Mouse (Mus musculus): ENCODE data around the gene Rgs6. TPM values are rescaled to one million over a fixed set of nuclear protein-coding genes. Genes with fewer than 3 reads are reported as not detected.

The Rgs6 gene
- total RNA-seq, 2 experiments from 2014 or later, result 85.6 to 95.8 TPM

DNA sequence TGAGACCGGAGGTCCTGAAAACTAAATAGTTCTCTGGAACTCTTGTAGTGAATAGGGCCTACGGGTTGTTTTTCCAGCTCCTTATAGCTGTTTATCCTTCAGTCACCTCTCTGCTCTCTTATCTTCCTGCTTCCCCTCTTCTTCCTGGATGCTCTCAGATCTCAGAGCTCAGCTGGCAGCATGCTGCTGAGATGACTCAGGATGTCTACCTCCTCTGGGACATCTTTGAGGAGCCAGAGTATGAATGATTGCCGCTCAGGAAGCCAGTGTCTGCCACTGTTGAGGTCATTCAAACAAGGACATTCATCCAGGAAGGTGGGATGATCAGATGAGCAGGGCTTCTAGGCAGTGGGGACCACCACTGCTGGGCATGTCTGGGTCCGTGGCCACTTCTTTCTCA, 498.9 kb downstream of the Rgs6 start:
- intact Hi-C loops (cut with DNase I), result no loop called here
- no peak for DNase-seq (ENCODE audit: extremely low spot score in 1 of 2, low spot score in 2 of 2)

DNA sequence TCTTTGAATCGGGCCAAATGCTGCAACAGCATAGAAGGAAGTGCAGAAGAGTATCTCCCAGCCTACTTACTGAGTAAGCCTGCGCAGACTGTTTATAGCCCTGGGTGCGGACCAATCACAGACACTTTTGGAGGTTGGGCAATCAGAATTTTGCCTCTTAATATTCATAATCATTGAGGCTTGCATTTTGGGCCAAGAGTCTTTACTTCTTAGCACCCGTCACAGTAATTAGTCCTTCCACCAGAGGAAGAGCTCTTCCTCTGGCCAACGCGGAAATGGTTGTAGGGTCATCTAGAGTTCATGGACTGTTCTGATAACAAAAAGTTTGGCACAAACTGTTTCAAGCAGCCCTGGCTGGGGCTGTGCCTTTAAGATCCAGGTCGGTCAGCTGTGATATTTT, 499.5 kb downstream of the Rgs6 start:
- DNase-seq (ENCODE audit: extremely low spot score in 1 of 2, low spot score in 2 of 2), result no peak
- intact Hi-C loops (cut with DNase I), result no loop called here

- intact Hi-C loops (cut with DNase I), result no loop called here
- DNase-seq (ENCODE audit: extremely low spot score in 1 of 2, low spot score in 2 of 2), result no peak
Observed at GRCm38 (mm10) chr12:83092001-83092400, 503.9 kb downstream of the Rgs6 start.

- DNase-seq (ENCODE audit: extremely low spot score in 1 of 2, low spot score in 2 of 2), result no peak
- intact Hi-C loops (cut with DNase I), result no loop called here
Observed at GRCm38 (mm10) chr12:83097787-83098186, 509.7 kb downstream of the Rgs6 start.

- DNase-seq (ENCODE audit: extremely low spot score in 1 of 2, low spot score in 2 of 2), result no peak
- intact Hi-C loops (cut with DNase I), result no loop called here
Observed at GRCm38 (mm10) chr12:83098646-83099371, 510.7 kb downstream of the Rgs6 start.

DNA sequence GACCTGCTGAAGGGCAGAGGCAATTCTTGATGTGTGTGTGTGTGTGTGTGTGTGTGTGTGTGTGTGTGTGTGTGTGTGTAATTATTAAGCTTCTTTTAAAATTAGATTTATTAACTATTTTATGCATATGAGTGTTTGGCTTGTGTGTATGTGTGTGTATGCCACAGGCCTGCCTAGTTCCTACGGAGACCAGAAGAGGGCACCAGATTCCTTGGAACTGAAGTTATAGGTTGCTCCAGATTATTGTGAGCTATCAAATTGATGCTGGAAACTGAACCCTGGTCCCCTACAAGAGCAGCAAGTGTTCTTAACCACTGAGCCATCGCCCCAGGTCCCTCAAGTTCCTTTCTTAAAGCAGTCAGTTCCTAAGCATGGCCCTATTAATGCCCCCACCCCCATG, 511.8 kb downstream of the Rgs6 start:
- intact Hi-C loops (cut with DNase I), result no loop called here
- DNase-seq (ENCODE audit: extremely low spot score in 1 of 2, low spot score in 2 of 2), result no peak

- no peak for DNase-seq (ENCODE audit: extremely low spot score in 1 of 2, low spot score in 2 of 2)
- intact Hi-C loops (cut with DNase I), result no loop called here
Observed at GRCm38 (mm10) chr12:83100413-83100812, 512.3 kb downstream of the Rgs6 start.

GRCm38 (mm10) chr12:83100848-83101247, 512.8 kb downstream of the Rgs6 start:
- intact Hi-C loops (cut with DNase I), result no loop called here
- DNase-seq (ENCODE audit: extremely low spot score in 1 of 2, low spot score in 2 of 2), result no peak

GRCm38 (mm10) chr12:83105514-83106119, 517.5 kb downstream of the Rgs6 start:
- intact Hi-C loops (cut with DNase I), result no loop called here
- DNase-seq (ENCODE audit: extremely low spot score in 1 of 2, low spot score in 2 of 2), result no peak

- no peak for DNase-seq (ENCODE audit: extremely low spot score in 1 of 2, low spot score in 2 of 2)
- intact Hi-C loops (cut with DNase I), result no loop called here
Observed at GRCm38 (mm10) chr12:83106120-83106517, 518.0 kb downstream of the Rgs6 start.

DNA sequence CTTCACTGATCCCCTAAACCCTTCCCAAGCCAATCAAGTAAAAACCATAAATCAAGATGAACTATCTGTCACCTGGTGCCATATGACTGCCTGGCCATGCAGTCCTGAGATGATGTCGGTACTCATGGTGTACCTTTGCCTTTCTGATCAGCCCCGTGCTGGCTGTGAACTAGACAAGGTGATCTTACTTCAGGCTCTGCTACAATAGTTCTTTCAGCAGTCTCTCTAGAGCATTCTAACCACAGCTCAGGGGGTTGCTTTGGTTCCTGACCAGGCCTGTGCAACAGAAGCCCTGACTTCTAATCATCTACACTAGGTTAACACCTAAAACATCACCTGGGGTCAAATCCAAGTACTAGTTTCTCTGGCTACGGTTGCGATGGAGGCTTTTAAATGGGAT, 521.4 kb downstream of the Rgs6 start:
- no peak for DNase-seq (ENCODE audit: extremely low spot score in 1 of 2, low spot score in 2 of 2)
- intact Hi-C loops (cut with DNase I), result no loop called here

DNA sequence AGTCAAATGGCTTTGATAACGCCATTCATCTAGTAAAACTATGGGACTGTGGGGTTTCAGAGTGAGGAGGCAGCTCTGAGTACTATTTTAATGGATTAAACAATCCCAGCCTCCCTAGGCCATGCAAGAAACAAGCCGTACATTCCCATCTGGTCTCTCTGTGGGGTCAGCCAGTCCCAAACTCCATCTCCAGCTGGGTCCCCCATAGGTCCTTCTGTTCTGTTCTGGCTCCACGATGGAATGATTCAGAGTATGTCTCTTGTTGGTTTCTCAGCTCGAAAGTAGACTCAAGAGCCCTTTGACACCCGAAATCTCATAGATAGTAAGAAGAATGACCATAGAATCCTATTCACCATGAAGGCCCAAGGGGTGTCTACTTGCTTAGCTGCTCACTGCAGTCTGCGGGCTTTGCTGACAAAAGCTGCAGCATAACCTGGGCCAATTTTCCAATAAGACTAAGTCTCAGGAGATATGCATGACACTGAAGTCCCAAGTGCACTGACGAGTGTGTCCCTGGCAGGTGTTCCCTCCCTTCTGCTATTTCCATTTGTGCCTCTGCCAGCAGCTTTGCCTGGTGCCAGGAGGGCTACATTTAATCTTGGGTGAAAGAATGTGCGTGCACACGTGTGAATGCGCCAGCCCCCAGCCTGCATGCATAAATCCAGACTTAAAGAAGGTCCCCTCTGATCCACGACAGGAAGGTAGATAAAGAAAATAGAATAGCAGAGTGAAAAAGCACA, 522.0 kb downstream of the Rgs6 start:
- intact Hi-C loops (cut with DNase I), result loop anchor here (5.0 kb wide), 2 partner anchors 377 to 392 kb away; partner anchors contain the start of gene Dpf3

GRCm38 (mm10) chr12:83110711-83111110, 522.6 kb downstream of the Rgs6 start:
- DNase-seq (ENCODE audit: extremely low spot score in 1 of 2, low spot score in 2 of 2), result no peak

More for the DNA sequence above, 522.0 kb downstream of the Rgs6 start:
- no peak for DNase-seq (ENCODE audit: extremely low spot score in 1 of 2, low spot score in 2 of 2)

GRCm38 (mm10) chr12:83112283-83112682, 524.2 kb downstream of the Rgs6 start:
- intact Hi-C loops (cut with DNase I), result loop anchor here (5.0 kb wide), 2 partner anchors 375 to 390 kb away; partner anchors contain the start of gene Dpf3
- DNase-seq (ENCODE audit: extremely low spot score in 1 of 2, low spot score in 2 of 2), result no peak

More at GRCm38 (mm10) chr12:83110711-83111110, 522.6 kb downstream of the Rgs6 start:
- intact Hi-C loops (cut with DNase I), result loop anchor here (5.0 kb wide), 2 partner anchors 377 to 392 kb away; partner anchors contain the start of gene Dpf3

DNA sequence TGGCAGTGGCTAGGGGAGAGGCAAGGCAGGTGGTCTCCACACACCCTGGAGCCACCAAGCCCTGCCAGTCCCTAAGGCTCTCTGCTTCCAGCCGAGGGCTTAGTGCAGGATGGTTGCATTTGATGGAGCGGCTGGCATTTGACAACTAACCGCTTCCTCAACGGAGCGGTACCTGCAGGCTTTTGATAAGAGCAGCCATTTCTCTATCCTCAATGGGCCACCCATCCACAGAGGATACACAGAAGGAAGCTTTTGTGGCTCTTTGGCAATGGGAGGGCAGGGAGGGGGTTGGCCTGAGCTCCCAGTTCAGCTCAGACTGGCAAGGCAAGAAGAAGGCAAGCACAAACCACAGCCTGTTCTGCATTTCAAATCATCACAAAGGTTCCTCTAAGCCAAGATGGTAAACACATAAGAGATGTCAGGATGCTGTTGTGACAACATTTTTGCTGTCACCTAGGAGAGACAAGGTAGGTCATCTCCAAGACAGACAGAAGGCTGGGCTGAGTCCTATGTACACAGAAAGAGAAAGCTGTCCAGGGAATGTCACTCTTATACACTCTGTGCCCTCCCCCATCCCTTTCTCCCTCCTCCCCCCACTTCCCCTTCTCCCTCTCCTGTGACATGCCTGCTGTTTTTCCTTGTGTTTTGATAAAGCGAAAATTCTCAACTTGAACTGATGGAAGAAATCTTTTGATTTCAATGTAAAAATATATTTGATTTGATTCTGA, 525.0 kb downstream of the Rgs6 start:
- intact Hi-C loops (cut with DNase I), result loop anchor here (5.0 kb wide), 2 partner anchors 374 to 389 kb away; partner anchors contain the start of gene Dpf3
- no peak for DNase-seq (ENCODE audit: extremely low spot score in 1 of 2, low spot score in 2 of 2)

DNA sequence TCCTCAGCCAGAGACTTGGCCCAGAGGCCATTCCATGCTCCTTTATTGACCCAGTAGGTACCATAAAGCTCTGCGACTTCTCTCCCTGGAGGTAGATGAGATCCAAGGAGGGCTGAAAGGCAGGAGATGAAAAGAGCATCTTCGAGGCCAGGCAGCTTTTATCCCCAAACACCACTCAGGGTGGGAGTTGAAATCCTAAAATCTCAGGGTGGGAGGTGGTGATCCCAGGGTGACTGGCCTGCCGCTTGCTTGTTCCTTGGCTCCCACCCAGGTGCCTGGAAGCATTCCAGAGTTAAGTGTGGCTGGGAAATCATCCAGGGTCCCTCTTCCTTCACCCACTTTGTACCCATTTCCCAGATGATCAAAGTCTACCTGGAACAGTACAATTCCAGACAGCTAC, 525.9 kb downstream of the Rgs6 start:
- DNase-seq (ENCODE audit: extremely low spot score in 1 of 2, low spot score in 2 of 2), result no peak
- intact Hi-C loops (cut with DNase I), result loop anchor here (5.0 kb wide), 2 partner anchors 373 to 388 kb away; partner anchors contain the start of gene Dpf3

DNA sequence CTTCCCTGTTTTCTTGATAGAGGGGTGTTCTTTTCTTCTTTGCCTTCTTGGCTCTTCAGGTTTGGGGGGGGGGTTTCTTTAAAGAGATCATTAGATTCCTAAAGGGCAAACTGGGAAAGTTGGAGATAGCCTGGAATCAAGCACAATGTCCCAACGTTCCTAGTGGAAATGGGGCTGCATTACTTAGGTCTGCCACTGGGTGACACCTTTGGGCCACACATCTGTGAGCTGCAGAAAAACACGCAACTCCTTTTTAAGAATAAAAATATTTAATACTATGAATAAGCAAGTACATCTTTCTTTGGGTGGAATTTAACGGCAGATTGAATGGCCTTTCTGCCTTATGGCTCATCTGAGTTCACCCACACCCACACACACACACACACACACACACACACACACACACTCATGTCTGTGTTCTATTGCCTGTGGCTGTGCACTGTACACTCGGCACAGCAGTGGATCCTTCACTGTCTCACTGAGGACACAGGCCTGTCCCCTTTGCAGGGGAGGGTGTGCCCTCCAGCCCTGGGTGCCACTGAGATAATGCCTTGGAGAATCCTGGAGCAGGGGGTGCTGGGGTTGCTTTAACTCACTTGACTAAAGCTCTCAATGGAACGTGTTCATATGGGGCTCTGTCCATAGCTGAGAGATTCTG, 526.4 kb downstream of the Rgs6 start:
- DNase-seq (ENCODE audit: extremely low spot score in 1 of 2, low spot score in 2 of 2), result peak; percentile 69 to 71
- intact Hi-C loops (cut with DNase I), result loop anchor here (5.0 kb wide), 2 partner anchors 373 to 388 kb away; partner anchors contain the start of gene Dpf3

DNA sequence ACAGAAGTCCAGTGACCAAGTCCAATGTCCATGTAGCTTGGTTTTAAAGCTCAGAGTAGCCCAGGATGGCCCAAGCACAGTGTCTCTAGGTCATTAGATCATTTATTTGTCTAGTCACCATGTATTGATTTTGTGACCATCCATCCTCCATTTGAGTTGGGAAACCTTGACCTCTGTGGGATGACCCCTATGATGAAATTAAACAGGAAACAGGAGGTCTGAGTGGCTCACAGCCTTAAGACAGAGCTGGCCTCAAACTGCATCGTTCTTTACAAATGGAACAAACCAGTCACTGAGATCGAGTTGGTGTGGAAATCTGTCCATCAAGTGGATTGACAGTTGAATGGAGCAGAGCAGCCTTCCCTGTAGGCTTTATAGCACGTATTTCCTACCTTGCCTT, 536.0 kb downstream of the Rgs6 start:
- DNase-seq (ENCODE audit: extremely low spot score in 1 of 2, low spot score in 2 of 2), result no peak
- intact Hi-C loops (cut with DNase I), result no loop called here
